Mouse (Mus musculus) mouse trophoblast stem cell (cell line): ENCODE measurements at regions not wholly inside any gene's neighbourhood (a gene's known extent, or its start where the extent isn't known, plus 50 kb on each side); places are given as distances from the start of the nearest gene placed in this dataset.

Source experiments
- in situ Hi-C, 2 experiments: fragments of 300-500 bp; cut with MseI, MboI; formaldehyde crosslinking; loops; 2 replicates in 1 of 2; 3 replicates in 1 of 2; pipeline ENCODE4 v1.15.1; 2025

- in situ Hi-C loops: loop anchor here in 1 of 2 experiments (10.0 kb wide), 1 partner anchor 92 kb away; the partner anchor contains the start of gene Lamb1
These were observed 67.9 kb upstream of the Gm6993 start for GRCm38 (mm10) chr12:31172451-31173318.

DNA sequence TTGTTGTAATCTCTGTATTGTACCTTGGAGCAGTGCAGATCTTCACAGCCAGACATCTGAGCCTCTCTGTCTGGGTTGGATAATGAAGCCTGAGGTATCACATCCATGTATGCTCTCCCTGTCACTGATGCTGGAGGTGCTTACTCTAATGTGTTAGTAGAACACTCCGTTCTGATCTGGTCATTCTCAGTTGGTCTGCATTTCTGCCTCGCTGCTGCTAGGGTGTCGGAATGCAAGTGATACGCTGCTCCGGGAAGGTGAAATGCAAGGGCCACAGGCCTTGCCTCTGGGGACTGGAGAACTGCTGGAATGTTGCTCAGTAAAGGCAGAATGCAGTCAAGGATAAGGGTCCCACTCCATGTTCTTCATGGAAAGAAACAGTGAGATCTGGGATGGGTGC lies 67.1 kb upstream of the Gm6993 start:
- in situ Hi-C loops: loop anchor here in 1 of 2 experiments (10.0 kb wide), 1 partner anchor 91 kb away; the partner anchor contains the start of gene Lamb1

DNA sequence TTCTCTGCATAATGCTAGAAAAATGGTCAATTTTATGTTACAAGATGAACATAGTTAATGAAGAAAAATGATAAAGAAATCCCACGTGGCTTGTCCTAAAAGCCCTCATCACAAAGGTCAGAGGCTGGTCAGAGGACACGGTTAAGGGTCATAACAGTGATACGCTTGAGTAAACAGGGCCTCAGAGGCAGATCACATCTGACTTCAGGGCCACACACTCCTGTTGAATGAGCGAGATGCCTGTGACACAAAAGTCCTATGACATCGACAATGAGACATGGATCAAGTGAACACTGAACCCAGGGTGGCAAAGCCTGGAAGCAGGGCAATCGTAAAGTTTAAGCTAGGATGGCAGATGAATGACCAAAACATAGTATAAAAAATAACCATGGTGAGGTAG lies 61.0 kb upstream of the Gm6993 start:
- in situ Hi-C loops: loop anchor here in 1 of 2 experiments (10.0 kb wide), 1 partner anchor 85 kb away; the partner anchor contains the start of gene Lamb1

DNA sequence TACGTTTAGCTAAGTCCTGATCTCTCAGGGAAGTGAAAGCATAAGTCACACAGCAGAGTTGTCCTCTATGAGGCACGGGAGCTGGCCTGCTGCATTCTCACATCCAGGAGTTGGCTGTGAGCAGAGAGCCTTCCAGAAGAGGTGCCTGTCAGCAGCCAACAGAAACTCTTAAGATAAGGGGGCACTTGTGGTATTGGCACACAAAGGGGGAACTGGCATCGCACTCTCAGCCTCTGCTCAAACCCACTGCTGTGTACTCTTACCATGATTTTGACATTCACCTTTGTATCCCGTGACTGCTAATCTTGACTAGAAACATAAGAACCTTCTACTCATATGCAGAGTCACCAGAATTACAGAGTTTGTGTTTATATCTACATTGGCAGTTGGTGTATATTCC lies 56.9 kb upstream of the Gm6993 start:
- in situ Hi-C loops: no loop called here

GRCm38 (mm10) chr12:31184217-31184975 lies 56.2 kb upstream of the Gm6993 start:
- in situ Hi-C loops: no loop called here

DNA sequence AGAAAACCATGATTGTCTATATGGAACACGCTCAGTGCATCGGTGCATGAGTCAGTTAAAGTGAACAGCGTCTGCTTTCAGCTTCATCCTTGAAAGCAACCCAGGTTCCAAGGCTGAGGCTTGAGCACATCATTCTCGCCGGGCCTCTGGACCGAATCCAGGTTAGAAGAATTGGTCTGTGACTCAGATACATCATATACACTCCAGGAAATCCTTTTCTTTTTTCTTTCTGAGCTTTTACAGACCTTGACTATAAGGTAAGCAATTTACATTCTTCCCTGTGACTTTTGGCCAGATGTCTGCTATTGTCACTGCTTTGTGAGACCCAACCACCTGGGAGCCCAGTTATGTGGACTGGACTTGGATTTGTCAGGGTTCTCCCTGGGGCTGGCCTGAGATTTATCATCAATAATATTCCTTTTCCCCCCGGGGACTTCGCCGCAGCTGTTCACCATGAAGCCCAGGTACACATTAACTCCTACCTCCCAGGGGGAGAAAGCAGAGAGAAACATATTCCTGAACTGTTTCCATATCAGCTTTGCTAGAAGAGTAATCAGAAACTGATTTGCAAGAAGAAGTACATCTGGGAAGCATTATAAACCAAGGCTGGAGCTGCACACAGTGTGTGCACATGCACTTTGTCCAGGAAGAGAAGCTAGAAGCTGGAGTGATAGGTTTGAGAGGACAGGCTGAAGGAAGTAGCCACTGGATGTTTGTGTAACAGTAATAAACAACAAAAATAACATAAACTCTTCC lies 55.2 kb upstream of the Gm6993 start:
- in situ Hi-C loops: no loop called here

DNA sequence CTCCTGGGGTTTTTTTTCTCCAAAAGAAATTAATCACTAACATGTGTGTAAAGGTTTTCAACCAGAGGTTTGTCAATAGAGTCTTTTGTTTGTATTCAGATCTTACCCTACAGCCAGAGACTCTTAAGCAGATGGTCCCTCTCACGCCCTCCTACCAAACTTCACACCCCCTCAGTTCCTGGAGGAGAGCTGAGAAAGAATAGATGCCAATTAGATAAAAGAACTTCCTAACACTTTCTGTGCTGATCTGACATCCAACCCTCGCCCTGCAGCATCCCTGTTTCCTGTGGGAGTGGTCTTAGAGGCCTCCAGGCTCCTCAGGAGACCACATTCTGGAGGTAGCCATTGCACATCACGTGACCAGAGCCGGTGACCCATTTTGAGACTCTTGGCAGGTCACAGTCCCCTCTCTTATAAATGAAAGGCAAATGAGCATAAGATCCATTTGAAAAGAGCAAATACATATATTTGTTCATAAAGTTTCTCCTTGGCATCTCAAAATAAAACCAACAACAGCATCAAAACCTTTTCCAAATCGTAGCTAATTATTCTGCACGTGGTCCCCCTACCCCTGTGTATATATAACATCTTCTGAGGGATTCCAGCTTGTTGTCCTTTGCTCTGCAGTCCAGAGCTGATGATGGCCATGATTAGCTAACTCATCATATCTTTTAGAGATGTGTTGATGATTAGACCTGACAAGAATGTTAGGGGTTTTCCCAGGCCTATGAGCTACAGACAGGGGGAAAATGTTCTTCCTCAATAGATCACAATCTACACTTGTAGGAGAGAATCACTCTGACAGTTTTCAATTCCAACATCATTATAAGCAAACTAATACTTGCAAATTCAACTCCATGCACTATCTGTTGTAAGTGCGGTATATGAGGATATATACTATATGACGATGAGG lies 54.4 kb upstream of the Gm6993 start:
- in situ Hi-C loops: no loop called here

DNA sequence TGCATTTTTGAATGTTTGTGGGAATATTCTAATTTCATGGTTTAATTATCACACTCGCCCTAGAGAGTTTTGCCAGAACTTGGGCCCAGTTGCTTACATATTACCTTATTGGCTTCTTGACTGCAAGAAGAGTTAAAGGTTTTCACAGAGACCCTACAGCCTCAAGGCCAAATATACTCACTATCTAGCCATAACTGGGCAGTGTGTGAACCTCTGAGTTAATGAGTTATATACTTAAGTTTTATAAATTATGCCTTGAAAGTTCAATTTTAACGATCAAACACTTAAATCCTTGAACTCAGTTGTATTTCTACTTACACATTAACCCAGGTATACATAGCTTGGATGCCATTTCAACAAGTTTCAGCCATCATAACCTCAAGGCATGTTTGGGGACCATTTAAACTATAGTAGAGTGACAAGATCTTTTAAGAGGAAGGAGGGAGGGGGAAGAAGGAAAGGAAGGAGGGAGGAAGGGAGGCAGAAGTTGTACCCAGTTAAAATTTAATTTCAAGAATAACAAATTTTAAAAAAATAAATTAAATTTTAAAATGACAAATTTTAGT lies 52.5 kb upstream of the Gm6993 start:
- in situ Hi-C loops: no loop called here

GRCm38 (mm10) chr12:31190265-31190664 lies 50.3 kb upstream of the Gm6993 start:
- in situ Hi-C loops: no loop called here
